Mouse (Mus musculus) intestine, embryonic 14.5 days (tissue): ENCODE data around the gene Dlk1. TPM values are rescaled to one million over a fixed set of nuclear protein-coding genes. Genes with fewer than 3 reads are reported as not detected.
A peak's percentile ranks its signal among the peaks of the same experiment; 100 is the strongest.

Experiments used
- ATAC-seq: fragments of 200-750 bp; cut with Nextera tagmentation; replicated peaks from 2 replicates; pipeline ENCODE4 v1.8.0; 2017; ENCODE audit warnings: low read depth, moderate number of reproducible peaks, moderate TSS enrichment, moderate library complexity; ENCODE audit not compliant: low FRiP score, low TSS enrichment
- DNase-seq: peaks from one replicate; pipeline ENCODE4 v3.0.0-alpha.2; 2018; ENCODE audit warnings: low spot score
- H3K27ac ChIP-seq: fragments of 300-500 bp; sonication (generic); 2 replicates; pipeline ENCODE4 v1.5.1; 2014; ENCODE audit warnings: low read depth, mild to moderate bottlenecking, control low read depth
- H3K27me3 ChIP-seq: fragments of 300-500 bp; sonication (generic); replicated peaks from 2 replicates; pipeline ENCODE4 v1.6.1; 2014; ENCODE audit warnings: low read length, control low read depth; ENCODE audit not compliant: control insufficient read depth, insufficient read depth
- H3K36me3 ChIP-seq: fragments of 300-500 bp; sonication (generic); 2 replicates; pipeline ENCODE4 v1.6.1; 2014; ENCODE audit warnings: low read length, control low read depth; ENCODE audit not compliant: control insufficient read depth, insufficient read depth
- H3K4me1 ChIP-seq: fragments of 300-500 bp; sonication (generic); replicated peaks from 2 replicates; pipeline ENCODE4 v1.6.1; 2014; ENCODE audit warnings: low read length, control low read depth, mixed read lengths; ENCODE audit not compliant: control insufficient read depth, insufficient read depth
- H3K4me2 ChIP-seq: fragments of 300-500 bp; sonication (generic); 2 replicates; pipeline ENCODE4 v1.6.1; 2014; ENCODE audit warnings: low read length
- H3K4me3 ChIP-seq: fragments of 300-500 bp; sonication (generic); 2 replicates; pipeline ENCODE4 v1.5.1; 2014; ENCODE audit warnings: low read depth, low read length, control low read depth, mixed read lengths
- H3K9ac ChIP-seq: fragments of 300-500 bp; sonication (generic); 2 replicates; pipeline ENCODE4 v1.6.1; 2014; ENCODE audit warnings: mild to moderate bottlenecking, low read length
- H3K9me3 ChIP-seq: fragments of 300-500 bp; sonication (generic); 2 replicates; pipeline ENCODE4 v1.6.1; 2016; ENCODE audit warnings: low read length, control low read depth; ENCODE audit not compliant: control insufficient read depth
- WGBS: fragments of 180-500 bp; shearing (Covaris S2); extraction: QIAGEN DNeasy Blood & Tissue Kit; methylation state at CpG from one replicate; pipeline ENCODE4 v1.1.7; 2014; 5-methylcytosine and 5-hydroxymethylcytosine counted together
- polyA plus RNA-seq: library from polyadenylated mRNA; unstranded; fragments of >200 nt; fragmentation: Nextera tagmentation; extraction: Ambion mirVana; gene quantifications from 2 replicates; pipeline ENCODE4 v1.2.1, GENCODE M21; 2014

The Dlk1 gene
- 398 and 437 TPM in 2 replicates for polyA plus RNA-seq

GRCm38 (mm10) chr12:109452592-109452991 lies at the start of gene Dlk1:
TSS of gene Dlk1 (plus strand) at chr12:109452823.
- Histone ChIP-seq H3K27ac (peak within 1 kb of the TSS; percentile 69), H3K4me1 (peaks cover 46% of the 10 kb centered on the region), H3K9me3 (no peaks in the 10 kb centered on the region), H3K27me3 (peaks cover 16% of the 10 kb centered on the region), H3K9ac (peak within 1 kb of the TSS; percentile 69), H3K36me3 (no peaks in the 10 kb centered on the region), H3K4me3 (peak within 1 kb of the TSS; percentile 51), H3K4me2 (peak within 1 kb of the TSS; percentile 75)
- WGBS: 14% methylated on average over 13 of the region's 13 CpGs
- no peak for ATAC-seq
- DNase-seq: no peak

GRCm38 (mm10) chr12:109402943-109403342 lies 49.7 kb upstream of the Dlk1 start:
- H3K4me1 ChIP-seq: peaks cover 57% of the 10 kb centered on the region
- H3K9me3 ChIP-seq: no peaks in the 10 kb centered on the region
- ATAC-seq (no peak), DNase-seq (no peak)
- no peaks in the 10 kb centered on the region for H3K27me3 ChIP-seq
- H3K9ac ChIP-seq: no peak overlapping the region
- H3K36me3 ChIP-seq: no peaks in the 10 kb centered on the region
- H3K27ac ChIP-seq: peak overlapping the region; percentile 91
- no peak overlapping the region for H3K4me3 ChIP-seq
- WGBS: 47% methylated on average over 5 of the region's 5 CpGs
- no peak overlapping the region for H3K4me2 ChIP-seq

- ATAC-seq: no peak
- WGBS: 59% methylated on average over 9 of the region's 9 CpGs
- Histone ChIP-seq H3K9ac (no peak overlapping the region), H3K36me3 (no peaks in the 10 kb centered on the region), H3K4me1 (peaks cover 53% of the 10 kb centered on the region), H3K4me2 (no peak overlapping the region), H3K27me3 (no peaks in the 10 kb centered on the region), H3K9me3 (no peaks in the 10 kb centered on the region), H3K4me3 (no peak overlapping the region), H3K27ac (peak overlapping the region; percentile 22; the same call in 1 of the 2 replicates)
- no peak for DNase-seq
Measured at GRCm38 (mm10) chr12:109403752-109404151, 48.9 kb upstream of the Dlk1 start.

- DNase-seq (no peak), ATAC-seq (no peak)
- H3K4me1 ChIP-seq: peaks cover 52% of the 10 kb centered on the region
Measured at GRCm38 (mm10) chr12:109406018-109406417, 46.6 kb upstream of the Dlk1 start.

GRCm38 (mm10) chr12:109410723-109411122 lies 41.9 kb upstream of the Dlk1 start:
- Histone ChIP-seq H3K9me3 (no peaks in the 10 kb centered on the region), H3K4me1 (peaks cover 51% of the 10 kb centered on the region), H3K4me2 (no peak overlapping the region), H3K4me3 (no peak overlapping the region), H3K36me3 (no peaks in the 10 kb centered on the region), H3K9ac (0 out of 2 replicates have a peak overlapping the region, but pooled peaks have one; percentile 2), H3K27ac (peak overlapping the region; percentile 95), H3K27me3 (no peaks in the 10 kb centered on the region)
- ATAC-seq (no peak), DNase-seq (no peak)
- 24% methylated on average over 11 of the region's 11 CpGs for WGBS

More at GRCm38 (mm10) chr12:109406018-109406417, 46.6 kb upstream of the Dlk1 start:
- no peak overlapping the region for H3K4me2 ChIP-seq
- H3K36me3 ChIP-seq: no peaks in the 10 kb centered on the region
- no peak overlapping the region for H3K27ac ChIP-seq
- 30% methylated on average over 3 of the region's 3 CpGs for WGBS
- H3K9ac ChIP-seq: no peak overlapping the region
- H3K4me3 ChIP-seq: no peak overlapping the region
- no peaks in the 10 kb centered on the region for H3K27me3 ChIP-seq
- H3K9me3 ChIP-seq: no peaks in the 10 kb centered on the region

- Histone ChIP-seq H3K9ac (no peak overlapping the region), H3K27me3 (no peaks in the 10 kb centered on the region), H3K4me3 (no peak overlapping the region), H3K4me1 (peaks cover 53% of the 10 kb centered on the region), H3K36me3 (no peaks in the 10 kb centered on the region), H3K4me2 (no peak overlapping the region), H3K27ac (peak overlapping the region; percentile 95), H3K9me3 (no peaks in the 10 kb centered on the region)
- no peak for DNase-seq
- WGBS: 34% methylated on average over 9 of the region's 9 CpGs
- ATAC-seq: peak; percentile 48
Measured at GRCm38 (mm10) chr12:109411172-109412070, 41.2 kb upstream of the Dlk1 start.

GRCm38 (mm10) chr12:109412071-109412440 lies 40.6 kb upstream of the Dlk1 start:
- no peaks in the 10 kb centered on the region for H3K36me3 ChIP-seq
- H3K27me3 ChIP-seq: no peaks in the 10 kb centered on the region
- DNase-seq: no peak
- H3K9ac ChIP-seq: no peak overlapping the region
- H3K4me1 ChIP-seq: peaks cover 60% of the 10 kb centered on the region
- WGBS: 51% methylated on average over 8 of the region's 8 CpGs
- no peak overlapping the region for H3K4me3 ChIP-seq
- H3K9me3 ChIP-seq: no peaks in the 10 kb centered on the region
- ATAC-seq: no peak
- H3K27ac ChIP-seq: peak overlapping the region; percentile 95
- no peak overlapping the region for H3K4me2 ChIP-seq

GRCm38 (mm10) chr12:109412675-109413074 lies 39.9 kb upstream of the Dlk1 start:
- Histone ChIP-seq H3K4me2 (no peak overlapping the region), H3K27me3 (no peaks in the 10 kb centered on the region), H3K27ac (peak overlapping the region; percentile 95), H3K36me3 (no peaks in the 10 kb centered on the region), H3K4me1 (peaks cover 62% of the 10 kb centered on the region), H3K9ac (no peak overlapping the region), H3K9me3 (no peaks in the 10 kb centered on the region), H3K4me3 (no peak overlapping the region)
- DNase-seq: no peak
- ATAC-seq: peak; percentile 28
- 11% methylated on average over 5 of the region's 5 CpGs for WGBS
